Mouse (Mus musculus) olfactory bulb, adult 2 months (tissue): ENCODE results near the gene Atp2a2.

Experiments
- CTCF ChIP-seq: fragments of 200-500 bp; IDR thresholded peaks from 2 replicates; pipeline ENCODE4 v1.5.1; 2012; ENCODE audit warnings: low read depth, mild to moderate bottlenecking, low read length, moderate library complexity; ENCODE audit not compliant: insufficient read depth
- POLR2A ChIP-seq: fragments of 200-500 bp; IDR thresholded peaks from 2 replicates; pipeline ENCODE4 v1.6.1; 2012; ENCODE audit warnings: mild to moderate bottlenecking, low read depth, low read length, moderate library complexity; ENCODE audit not compliant: insufficient read depth

DNA sequence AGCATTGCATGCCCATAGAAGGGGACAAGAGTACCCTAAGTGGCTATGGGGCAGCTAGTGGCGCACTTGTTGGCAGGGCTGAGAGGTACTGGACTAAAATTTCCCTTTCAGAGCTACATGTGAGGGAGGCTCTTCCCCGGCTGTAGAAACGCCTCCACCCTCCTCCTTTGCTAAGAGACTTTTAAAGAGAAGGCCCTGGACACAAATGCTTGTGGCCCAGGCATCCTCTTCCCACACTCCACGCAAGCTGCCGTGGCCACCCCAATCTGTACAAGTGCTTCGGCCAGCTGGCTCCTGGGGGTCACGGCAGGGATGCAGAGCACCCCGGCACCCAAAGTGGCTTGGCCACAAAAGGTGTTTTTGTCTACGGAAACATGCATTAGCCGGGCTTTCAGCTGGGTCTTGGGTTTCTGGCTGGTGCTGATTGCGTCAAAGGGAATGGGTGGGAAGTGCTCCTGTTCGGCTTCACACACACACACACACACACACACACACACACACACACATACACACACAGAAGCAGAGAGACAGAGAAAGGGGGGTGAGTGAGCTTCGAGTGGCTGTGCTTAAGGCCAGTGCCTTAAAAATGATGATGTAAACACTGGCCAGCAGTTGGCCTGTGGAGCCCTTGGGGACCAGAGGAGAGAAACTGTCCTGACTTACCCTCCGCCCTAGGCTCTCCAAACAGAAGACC lies 23.4 kb upstream of the Atp2a2 start:
- TF ChIP-seq CTCF: no peak
- TF ChIP-seq POLR2A: no peak
